Mouse (Mus musculus) erythroblast, embryonic 14.5 days (primary cell): Measurements from ENCODE around the gene Nfia.

ENCODE experiments used
- GATA1 ChIP-seq: IDR thresholded peaks from 2 replicates; pipeline ENCODE4 v1.6.1; 2012; ENCODE audit warnings: low read length, inconsistent platforms, mixed read lengths
- TAL1 ChIP-seq: IDR thresholded peaks from 3 replicates; pipeline ENCODE4 v1.6.1; 2012; ENCODE audit warnings: low read length, inconsistent platforms, mixed read lengths

GRCm38 (mm10) chr4:98116046-98116445, 343.5 kb downstream of the Nfia start:
- TF ChIP-seq GATA1 = no peak
- TF ChIP-seq TAL1 = no peak
